Mouse (Mus musculus) lung, postnatal 25 days (tissue): ENCODE results near the gene Dock4.

ENCODE experiments used
- DNase-seq: peaks from one replicate; pipeline ENCODE4 v3.0.0; 2022; ENCODE audit warnings: low spot score

Gene Dock4

DNA sequence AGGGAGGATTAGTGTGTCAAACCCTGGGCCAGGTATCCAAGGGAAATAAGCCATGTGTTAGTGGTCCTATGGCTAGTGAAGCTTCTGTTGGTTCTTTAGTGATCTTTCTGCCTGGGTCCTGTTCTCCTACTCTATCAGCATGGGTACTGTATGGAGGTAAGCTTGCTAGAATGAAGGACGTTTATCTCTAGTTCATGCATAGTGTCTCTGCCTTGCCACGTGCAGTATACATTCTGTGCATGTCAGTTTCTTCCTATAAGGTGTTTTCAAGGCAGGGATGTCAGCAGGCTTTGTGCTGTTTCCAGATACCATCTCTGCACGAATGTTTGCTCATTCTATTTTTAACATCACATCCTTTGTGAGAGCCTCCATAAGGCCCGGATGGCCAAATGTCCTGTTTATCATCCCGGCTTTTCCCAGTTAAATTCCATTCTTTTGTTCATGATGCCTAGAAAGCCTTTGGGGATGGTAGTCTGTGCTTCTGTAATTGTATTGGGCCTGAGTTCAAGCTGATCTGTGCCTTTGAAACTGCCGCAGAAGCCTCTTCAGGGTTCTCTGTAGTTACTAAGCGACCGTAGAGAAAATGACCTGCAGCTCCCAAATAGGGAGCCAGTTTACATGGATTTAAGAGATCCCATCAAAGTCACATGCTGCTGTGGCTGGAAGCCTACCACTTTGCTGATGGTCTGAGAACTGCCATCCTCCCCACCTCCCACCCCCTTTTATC, 66.1 kb downstream of the Dock4 start:
- DNase-seq, result no peak

DNA sequence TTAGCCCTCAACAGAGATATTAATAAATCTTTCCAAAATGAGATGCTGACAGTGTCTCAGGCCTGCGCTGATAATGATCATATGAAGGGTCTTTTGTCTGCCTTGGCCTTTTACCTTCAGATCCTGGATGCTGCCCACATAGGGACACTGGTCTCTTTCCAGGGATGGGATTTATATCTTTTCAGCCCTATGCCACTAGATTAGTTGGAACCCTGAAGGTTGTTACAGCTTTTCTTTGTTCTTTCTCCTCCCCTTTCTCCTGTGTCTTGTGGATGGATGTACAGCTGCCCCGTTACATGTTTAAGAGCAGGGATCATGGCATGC, 66.6 kb downstream of the Dock4 start:
- DNase-seq, result no peak

DNA sequence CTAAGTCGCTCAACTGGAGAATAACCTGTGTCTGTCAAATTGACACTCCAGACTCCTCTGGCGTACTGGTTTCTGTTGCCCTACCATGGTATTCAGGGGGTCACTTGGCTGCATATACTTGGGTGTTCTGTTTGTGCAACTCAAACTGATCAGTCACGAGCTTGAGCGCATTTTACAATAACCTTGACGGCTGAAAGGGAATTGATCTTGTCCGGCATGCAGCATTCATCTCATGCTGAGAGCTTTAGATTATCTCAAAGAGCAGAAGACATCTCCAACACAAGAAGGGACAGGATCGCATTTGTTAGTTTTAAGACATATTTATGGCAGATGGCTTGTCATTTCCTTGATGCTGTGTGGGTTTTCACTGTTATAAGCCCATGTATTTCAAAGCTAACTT, 67.2 kb downstream of the Dock4 start:
- DNase-seq, result no peak

DNA sequence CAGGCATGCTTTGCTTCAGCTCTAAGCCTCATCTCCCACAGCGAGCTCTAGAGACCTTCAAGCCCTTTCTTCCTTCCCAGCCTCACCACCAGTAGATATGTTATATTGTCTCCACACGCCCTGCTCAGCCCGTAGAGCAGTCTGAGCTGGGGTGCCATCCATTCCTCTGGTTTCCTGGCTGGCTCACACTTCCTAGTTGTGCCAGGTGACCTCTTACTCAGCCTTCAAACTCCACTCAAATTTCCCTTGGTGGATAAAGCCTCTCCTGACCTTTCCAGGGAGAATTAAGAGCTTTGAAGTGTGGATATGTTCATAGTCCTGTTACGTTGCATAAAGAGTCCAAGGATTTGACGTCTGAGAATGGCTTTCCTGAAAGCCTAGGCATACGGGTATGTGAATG, 68.3 kb downstream of the Dock4 start:
- no peak for DNase-seq

DNA sequence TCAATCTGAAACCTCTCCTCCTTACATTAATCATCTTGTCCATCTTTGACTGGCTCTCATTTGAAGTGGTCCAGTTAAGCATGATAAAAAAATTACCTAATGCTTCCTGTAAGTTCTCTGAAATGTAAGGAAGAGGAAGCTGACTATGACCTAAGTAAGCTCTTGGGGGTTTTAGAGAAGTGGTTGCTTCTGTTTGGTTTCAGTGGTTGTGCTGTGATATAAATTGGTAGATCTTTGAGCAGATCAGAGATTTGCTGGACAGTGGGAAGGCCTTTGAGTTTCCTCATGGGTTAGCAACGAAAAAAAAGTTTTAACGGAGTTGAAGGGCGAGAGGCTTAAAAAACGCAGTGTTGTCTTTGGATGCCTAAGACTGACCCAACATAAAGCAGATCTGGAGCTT, 76.7 kb downstream of the Dock4 start:
- no peak for DNase-seq

DNA sequence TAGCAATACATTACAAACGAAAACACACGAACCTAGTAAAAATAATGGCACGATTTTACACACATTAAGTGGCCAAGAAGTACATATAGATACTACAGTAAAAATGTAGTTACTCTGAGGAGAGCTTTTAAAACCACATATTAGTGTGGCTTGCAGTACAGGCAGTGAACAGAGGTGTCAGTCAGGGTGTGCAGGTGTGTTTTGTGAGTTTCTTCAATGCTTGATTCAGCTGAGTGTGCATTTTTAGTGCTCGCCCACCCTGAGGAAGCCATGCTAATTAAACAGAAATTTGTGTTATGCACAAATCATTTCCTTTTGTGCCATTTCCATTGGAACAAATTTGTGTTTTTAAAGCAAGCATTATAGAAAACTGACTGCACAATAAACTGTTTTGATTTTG, 77.3 kb downstream of the Dock4 start:
- DNase-seq, result no peak

DNA sequence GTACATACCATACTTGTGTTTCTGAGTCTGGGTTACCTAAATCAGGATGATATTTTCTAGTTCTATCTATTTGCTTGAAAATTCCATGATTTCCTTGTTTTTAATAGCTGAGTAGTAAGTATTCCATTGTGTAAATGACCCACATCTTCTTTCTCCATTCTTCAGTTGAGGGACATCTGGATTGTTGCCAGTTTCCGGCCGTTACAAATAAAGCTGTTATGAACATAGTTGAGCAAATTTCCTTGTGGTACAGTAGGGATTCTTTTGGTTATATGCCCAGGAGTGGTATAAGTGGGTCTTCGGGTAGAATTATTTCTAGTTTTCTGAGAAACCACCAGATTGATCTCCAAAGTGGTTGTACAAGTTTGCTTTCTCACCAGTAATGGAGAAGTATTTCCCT, 79.3 kb downstream of the Dock4 start:
- DNase-seq, result no peak

DNA sequence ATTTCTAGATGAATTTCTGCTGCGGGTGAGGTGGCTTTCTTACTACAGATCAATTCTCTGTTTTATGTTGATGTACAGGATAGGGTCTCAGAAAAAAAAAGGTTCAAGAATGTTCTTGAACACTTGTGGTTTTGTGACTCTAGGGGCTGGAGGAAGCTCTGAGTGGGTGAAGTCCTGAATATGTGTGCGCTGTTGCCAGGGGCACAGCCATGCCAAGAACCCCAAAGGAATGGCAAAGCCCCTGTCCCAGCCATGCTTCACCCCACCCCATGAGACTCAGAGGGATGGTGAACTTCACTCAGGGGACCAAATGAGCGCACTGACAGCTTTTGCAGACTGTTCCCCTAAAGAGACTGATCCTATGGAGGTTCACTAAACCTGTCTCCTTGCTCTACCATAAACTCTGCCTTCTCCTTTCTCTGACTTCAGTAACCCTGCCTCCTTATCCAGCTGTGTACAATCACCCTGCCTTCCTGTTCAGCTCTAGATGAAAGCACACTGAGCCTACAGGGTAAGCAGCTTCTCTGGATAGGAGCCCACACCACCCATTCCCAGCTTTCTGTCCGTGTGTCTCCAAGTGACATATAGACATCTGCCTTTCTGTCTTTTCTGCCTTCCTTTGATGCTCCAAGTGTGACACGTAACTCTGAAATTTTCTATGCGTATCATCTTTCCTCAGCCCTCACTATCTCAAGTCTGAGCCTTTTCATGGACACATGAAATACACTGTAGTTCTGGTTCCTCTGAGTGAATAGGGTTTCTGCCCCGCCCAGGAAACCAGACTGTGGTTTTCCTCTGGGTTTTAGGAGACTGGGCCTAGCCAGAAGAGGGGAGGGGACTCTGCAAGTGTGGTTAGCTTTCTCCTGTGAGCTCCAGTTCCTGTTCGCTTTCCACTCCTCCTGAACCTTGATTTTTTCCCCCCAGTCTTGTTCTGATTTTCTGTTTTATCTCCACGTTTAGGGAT, 90.2 kb downstream of the Dock4 start:
- DNase-seq, result peak; percentile 64

DNA sequence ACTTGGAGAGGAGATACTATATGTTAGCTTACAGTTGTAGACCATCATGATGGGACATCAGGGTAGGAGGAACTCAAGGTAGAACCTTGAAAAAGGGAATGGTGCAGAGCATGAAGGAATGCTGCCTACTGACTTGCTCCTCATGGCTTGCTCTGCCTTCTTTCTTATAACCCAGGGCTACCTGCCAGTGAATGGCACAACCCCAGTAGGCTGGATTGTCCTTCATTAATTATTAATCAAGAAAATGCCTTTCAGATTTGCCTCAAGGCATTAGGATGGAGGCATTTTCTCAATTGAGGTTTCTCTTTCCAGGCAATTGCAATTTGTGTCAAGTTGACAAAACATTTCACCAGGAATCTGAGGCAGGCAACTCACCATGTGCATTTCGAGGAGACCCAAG, 92.1 kb downstream of the Dock4 start:
- no peak for DNase-seq

DNA sequence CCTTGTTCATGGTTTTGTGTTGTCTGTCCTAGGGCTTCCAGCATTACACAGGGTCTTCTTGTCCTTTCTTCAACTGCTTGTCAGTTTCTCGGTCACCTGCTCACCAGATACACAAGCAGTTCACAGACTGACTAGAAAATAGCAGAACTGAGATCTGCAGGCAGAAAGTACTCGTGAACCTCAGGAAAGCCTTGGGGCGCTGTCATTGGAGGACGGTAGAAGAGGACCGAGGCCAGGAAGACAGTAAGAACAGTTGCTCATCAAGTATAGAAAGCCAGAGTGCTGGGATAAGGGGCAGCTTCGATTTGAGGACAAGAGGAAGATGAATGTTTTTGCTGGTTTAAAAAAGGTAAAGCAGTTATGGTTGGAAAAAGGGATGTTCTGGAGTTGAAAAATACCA, 92.6 kb downstream of the Dock4 start:
- no peak for DNase-seq

DNA sequence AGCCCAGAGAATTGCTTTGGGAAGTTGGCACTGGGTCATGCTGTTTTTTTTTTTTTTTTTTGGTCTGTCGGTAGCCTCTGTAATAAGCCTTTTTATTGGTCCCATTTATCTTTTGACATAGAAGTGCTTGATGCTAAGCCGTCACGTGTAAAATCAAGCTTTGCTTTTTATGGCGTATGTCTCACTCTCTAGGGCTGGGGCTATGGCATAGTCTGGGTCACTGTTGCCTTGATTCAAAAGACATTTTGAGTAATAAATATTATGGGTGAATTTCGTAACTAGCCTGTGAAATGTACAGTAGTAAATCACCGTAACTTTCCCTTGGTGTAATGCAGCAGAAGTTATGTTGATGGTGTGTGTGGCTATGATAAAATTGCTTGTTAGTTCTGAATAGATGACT, 93.0 kb downstream of the Dock4 start:
- DNase-seq, result no peak

DNA sequence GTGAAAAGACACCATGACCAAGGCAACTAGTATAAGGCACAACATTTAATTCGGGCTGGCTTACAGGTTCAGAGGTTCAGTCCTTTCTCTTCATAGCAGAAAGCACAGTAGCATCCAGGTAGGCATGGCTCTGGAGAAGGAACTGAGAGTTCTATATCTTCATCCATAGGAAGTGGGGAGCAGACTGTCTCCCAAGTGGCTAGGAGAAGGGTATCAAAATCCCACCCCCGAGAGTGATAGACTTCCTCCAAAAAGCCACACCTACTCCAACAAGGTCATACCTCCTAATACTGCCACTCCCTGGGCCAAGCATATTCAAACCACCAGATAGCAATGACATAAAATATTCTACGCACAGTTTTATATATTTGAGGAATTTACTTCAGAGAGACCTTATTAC, 98.5 kb downstream of the Dock4 start:
- DNase-seq, result no peak

DNA sequence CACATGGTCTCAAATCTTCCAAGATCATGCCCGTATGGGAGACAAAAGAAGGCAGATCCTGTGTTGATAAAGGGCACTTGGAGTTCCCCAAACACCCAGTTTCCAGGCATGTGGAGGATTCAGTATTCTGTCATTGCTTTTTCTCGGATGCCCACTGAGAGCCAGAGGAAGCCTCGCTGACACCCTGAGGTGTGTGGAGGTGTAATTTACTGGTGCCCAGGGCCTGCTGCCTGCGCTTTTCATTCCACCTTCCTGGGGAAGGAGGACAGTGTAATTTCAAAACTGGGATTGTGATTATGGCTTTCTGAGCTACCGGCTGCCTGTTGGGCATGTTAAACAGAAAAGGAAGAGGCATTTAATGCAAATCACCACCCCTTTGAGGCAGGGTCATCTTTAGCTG, 101.1 kb downstream of the Dock4 start:
- DNase-seq, result no peak

DNA sequence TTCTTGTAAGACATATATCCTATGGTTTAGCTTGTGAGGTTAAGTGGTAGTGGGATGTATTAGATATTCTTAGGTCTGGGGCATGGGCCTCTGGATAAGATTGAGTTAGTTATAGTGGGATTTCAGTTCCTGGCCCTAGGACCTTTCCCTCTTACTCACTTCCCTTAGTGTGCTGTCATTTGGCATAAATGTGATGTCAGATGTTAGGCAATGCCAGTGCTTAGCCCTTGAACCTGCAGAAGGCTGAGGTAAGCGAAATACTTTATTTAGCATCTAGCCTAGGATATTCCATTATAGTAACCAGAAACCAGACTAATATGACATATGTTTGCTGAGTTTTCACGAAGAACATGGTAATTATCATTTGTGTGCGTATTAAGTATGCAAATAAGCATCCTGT, 105.6 kb downstream of the Dock4 start:
- no peak for DNase-seq

DNA sequence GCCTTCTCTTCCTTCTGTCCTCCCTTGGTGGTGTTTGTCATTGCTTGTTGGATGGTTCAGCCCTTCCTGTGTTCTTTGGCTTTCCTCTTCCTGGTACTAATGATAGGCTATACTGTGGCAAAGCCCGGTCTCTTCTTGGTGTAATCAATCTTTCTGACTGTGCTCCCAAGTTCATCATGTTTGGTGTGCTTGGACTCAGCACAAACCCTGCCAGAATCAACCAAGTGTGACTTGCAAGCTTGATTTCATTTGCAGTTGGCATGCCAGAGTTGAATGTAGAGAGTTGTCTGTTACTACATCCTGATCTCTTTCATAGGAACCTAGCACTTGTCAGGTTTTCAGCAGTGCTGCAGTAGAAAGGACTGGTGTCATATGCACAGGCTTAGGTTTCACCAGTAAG, 106.4 kb downstream of the Dock4 start:
- no peak for DNase-seq

DNA sequence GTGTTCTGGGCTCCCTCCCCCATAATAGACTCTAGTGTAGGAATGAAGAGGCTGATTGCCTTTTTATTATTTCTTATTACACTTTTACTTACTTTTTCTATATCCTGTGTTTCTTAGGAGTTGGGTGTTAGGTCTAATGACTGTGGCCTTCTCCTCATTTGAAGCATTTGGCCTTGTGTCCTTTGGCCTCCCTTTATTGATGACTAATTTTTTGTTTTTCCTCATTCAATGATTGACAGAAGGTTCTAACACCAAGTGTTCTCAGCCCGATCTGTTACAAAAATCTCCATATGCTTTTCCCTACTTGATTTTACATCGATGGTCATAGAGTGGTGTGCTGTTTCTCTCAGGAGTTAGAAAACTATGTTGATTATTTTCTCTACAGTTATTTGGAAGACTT, 108.2 kb downstream of the Dock4 start:
- no peak for DNase-seq

DNA sequence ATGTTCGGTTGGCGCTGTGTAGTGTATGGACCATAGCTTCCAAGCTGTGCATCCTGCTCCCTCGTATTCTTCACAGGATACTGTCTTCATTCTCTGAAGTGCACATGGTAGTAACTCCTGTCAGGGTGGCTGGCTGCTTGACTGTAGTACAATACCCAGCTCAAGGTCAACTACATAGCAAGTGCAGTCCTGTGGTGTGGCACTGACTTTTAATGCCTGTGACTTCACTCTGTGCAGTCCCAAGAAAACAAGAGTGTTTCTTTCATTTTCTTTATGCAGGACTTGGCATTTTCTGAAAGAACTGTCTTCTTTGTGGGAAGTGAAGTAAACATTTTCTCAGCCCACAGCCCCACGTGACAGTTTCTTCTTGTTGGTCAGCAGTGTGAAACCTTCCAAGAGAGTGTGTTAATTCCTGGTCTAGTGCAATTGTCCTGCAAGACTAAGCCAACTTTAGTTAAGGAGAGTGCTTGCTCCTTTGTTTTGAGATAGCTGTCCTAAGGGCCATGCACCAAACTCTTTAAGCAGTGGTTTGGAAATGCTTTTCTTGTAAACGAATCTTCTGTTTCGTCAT, 109.3 kb downstream of the Dock4 start:
- no peak for DNase-seq

DNA sequence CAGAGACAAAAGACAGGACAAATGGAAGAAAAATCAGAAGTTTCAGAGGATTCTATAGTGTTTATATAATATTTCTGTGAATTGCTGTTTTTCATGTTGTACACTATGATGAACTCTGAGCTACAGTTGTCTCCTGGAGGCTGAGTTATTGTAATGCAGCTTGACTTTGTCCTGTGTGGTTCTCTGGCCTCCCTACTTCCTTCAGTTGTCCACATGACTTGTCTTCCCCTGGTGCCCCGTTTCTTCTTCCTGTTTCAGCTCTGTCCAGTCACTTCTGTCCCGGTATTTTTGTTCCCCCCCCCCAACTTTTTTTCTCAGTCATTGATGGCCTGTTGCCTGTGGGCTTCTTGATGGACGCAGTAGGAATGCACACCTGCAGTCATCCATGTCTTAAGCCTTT, 112.8 kb downstream of the Dock4 start:
- DNase-seq, result peak; percentile 27

DNA sequence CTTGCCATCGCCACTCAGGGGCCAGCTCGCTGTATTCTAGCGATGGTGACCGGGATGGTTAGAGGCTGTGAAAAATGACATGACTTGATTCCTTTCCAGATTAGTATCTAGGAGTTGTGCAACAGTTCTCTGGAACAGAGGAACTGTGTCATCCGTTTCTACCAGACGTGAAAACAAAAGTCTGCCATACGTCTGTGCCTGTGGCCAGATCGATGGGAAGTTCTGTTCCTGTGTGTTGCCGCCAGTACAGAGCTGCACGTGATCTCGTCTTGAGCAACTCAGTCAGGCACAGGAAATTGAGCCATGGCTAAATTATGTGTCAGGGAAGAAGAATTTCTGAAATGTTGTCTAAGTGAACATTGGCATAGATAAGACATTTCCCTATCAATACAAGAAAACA, 113.4 kb downstream of the Dock4 start:
- peak; percentile 86 for DNase-seq

DNA sequence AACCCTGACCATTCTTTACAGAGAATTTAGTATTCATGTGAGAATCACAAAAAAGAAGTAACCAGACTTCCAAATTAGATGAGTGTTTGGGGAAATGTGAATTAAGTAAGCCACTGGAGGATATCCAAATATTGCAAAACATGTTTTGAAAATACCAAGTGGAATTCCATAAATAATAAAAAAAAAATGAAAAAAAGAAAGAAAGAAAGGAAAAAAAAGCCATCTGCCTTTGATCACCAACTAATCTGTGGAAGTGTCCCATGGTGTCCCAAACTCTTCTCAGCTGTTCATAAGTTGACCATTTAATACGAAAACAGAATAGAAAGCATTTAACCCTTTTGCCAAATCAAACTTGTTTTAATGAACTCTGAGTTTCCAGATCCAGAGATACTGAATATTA, 118.0 kb downstream of the Dock4 start:
- DNase-seq, result peak; percentile 37

DNA sequence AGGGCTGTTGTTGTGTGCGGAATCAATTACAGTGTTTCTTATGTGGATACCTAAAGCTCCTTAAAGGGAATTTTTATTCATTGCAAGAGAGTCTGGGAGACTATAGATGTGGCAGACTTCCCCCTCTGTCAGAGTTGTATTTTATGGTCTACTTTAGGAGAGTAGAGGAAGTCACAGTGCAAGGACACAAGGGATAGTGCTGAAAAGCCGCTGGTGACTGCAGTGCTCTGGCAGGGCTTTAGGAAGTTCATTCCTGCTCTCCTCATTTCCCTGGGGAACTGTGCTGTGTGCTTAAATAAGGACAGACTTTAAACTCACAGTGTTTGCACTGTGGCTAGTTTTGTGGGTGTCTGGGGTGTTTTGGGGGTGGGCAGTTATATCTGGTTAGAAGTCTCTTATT, 118.5 kb downstream of the Dock4 start:
- DNase-seq, result no peak

DNA sequence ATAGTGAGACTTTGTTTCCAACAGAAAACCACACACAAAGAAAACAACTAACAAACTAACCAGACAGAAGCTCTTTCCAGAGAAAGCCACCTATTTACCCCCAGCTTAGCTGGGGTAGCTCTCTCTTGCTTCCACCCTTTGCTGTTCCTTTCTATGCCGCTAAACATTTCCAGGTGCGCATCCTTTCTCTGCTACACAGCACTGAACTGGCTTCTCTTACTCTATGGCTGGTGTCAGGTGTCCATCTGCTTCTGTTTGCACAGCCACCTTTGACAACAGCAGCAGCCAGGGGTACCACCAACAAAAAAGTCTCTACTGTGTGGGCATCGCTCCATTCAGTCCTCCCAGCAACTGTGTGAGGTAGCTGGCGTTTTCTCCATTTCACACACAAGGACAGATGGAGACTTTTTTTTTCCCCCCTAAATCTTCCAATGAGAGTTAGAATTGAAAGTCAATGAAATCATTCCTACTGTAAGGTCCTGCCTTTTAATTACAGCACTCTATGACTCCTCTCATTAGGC, 122.7 kb downstream of the Dock4 start:
- DNase-seq, result no peak
